Mouse (Mus musculus): ENCODE data around the gene Cd82.

Gene Cd82

GRCm38 (mm10) chr2:93412101-93412500 is 50.8 kb downstream of the Cd82 start:
- DNase-seq = no peak

GRCm38 (mm10) chr2:93410899-93411570 is 51.9 kb downstream of the Cd82 start:
- no peak for DNase-seq

GRCm38 (mm10) chr2:93405017-93405425 is 57.9 kb downstream of the Cd82 start:
- no peak for DNase-seq

- DNase-seq = no peak
Observed at GRCm38 (mm10) chr2:93404169-93404568, 58.8 kb downstream of the Cd82 start.

- DNase-seq = no peak
Observed at GRCm38 (mm10) chr2:93403267-93403666, 59.7 kb downstream of the Cd82 start.

- no peak for DNase-seq
Observed at GRCm38 (mm10) chr2:93391198-93391597, 71.7 kb downstream of the Cd82 start.

GRCm38 (mm10) chr2:93390170-93390926 is 72.6 kb downstream of the Cd82 start:
- no peak for DNase-seq

GRCm38 (mm10) chr2:93386958-93387357 is 76.0 kb downstream of the Cd82 start:
- DNase-seq = no peak

GRCm38 (mm10) chr2:93383831-93384230 is 79.1 kb downstream of the Cd82 start:
- DNase-seq = peak; percentile 54

GRCm38 (mm10) chr2:93380680-93381089 is 82.3 kb downstream of the Cd82 start:
- no peak for DNase-seq

GRCm38 (mm10) chr2:93377797-93378196 is 85.1 kb downstream of the Cd82 start:
- DNase-seq = peak; percentile 62

GRCm38 (mm10) chr2:93377157-93377556 is 85.8 kb downstream of the Cd82 start:
- no peak for DNase-seq

GRCm38 (mm10) chr2:93372872-93373271 is 90.1 kb downstream of the Cd82 start:
- DNase-seq = no peak

GRCm38 (mm10) chr2:93372097-93372571 is 90.8 kb downstream of the Cd82 start:
- DNase-seq = no peak
